Mouse (Mus musculus) brown adipose tissue, adult 24 weeks (tissue): ENCODE data around the gene Map3k13. TPM values are rescaled to one million over a fixed set of nuclear protein-coding genes. Genes with fewer than 3 reads are reported as not detected.

ENCODE experiments used
- H3K27ac ChIP-seq: fragments of 200-500 bp; replicated peaks from 2 replicates; pipeline ENCODE4 v1.5.1; 2012; ENCODE audit warnings: low read depth, mild to moderate bottlenecking, low read length
- H3K4me1 ChIP-seq: fragments of 200-500 bp; 2 replicates; pipeline ENCODE4 v1.6.1; 2012; ENCODE audit warnings: low read length, mixed read lengths; ENCODE audit not compliant: control insufficient read depth, insufficient read depth, insufficient read length
- H3K4me3 ChIP-seq: fragments of 200-500 bp; 2 replicates; pipeline ENCODE4 v1.5.1; 2012; ENCODE audit warnings: low read depth, mild to moderate bottlenecking, low read length, moderate library complexity; ENCODE audit not compliant: insufficient read depth
- polyA plus RNA-seq: library from polyadenylated mRNA; stranded (reverse); fragments of >200 nt; gene quantifications from 2 replicates; pipeline ENCODE4 v1.2.4, GENCODE M21; 2012; ENCODE audit not compliant: missing spikeins, insufficient read depth, insufficient read length

The Map3k13 gene
- polyA plus RNA-seq, 1 experiment: 0.55 TPM

DNA sequence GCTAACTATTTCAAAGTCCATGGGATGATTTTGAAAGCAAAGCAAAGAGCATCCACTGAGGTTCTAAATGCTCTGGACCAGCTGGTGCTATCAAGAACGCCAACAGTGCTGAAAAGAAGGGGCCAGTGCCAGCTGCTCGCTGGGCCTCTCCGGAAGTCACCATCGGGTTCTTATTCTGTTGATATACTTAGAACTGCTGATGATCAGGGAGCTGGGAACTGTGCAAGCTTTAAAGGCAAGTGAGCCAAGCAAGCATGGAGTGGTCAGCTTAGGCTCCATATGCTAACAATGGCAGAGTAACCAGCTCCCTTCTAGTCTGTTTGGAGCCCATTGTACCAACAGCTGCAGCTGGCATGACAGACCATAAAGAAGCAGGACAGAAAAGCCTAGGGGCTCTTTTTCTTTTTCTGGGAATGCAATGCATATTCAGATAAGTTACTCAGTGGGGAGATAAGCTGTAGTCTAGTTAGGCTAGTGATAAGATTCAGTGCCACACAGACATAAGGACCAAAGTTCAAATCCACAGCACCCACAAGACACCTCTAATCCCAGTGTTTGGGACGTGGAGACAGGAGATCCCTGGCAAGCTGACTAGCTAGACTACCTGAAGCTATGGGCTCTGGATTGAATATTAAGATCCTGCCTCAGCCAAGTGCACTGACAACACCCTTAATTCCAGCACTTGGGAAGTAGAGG is 60.6 kb downstream of the Map3k13 start:
- no peak overlapping the region for H3K4me3 ChIP-seq
- H3K27ac ChIP-seq: no peak overlapping the region

DNA sequence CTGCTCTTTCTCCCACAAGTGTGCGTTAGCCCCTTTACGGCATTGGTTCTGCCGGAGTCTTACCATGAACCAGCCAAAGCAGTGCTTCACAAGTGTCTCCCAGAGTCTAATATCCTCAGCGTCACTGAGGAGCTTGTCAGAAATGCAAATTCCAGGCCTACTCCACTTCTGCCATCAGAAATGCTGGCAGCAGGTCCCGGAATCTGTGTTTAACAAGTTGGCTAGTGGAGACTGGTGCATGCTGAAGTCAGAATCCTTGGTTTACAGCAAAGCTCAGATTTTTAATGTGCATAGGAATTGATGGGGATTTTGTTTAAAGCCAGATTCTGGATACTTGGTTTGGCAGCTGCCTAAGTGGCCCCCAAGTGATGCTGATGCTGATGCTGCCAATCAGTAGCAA is 62.0 kb downstream of the Map3k13 start:
- Histone ChIP-seq H3K4me3 (no peak overlapping the region), H3K27ac (no peak overlapping the region), H3K4me1 (no peaks in the 10 kb centered on the region)

More for the DNA sequence above, 60.6 kb downstream of the Map3k13 start:
- H3K4me1 ChIP-seq: no peaks in the 10 kb centered on the region

DNA sequence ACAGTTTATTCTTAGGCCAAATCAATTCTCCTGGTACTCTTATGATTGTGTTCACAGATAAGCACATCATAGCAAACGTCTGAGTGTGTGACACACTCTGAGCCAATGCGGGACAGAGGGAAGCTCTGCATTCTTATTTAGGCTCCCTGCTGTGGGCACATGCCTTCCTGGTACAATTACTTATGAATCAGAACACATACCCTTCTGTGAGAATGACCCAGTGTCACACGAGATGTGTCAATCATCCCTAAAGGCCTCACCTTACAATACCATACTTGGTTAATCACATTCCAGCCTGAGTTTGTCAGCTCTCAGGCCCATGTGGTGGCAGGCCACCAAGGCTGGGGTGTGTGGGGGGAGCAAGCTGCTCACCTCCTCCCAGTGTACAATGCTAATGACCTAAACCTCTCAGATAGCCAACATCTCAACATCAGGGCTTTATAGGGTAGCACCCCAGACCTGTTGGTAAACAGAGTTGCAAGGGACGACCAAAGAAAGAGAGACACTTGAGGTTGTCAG is 63.0 kb downstream of the Map3k13 start:
- no peaks in the 10 kb centered on the region for H3K4me1 ChIP-seq
- no peak overlapping the region for H3K4me3 ChIP-seq
- H3K27ac ChIP-seq: no peak overlapping the region

DNA sequence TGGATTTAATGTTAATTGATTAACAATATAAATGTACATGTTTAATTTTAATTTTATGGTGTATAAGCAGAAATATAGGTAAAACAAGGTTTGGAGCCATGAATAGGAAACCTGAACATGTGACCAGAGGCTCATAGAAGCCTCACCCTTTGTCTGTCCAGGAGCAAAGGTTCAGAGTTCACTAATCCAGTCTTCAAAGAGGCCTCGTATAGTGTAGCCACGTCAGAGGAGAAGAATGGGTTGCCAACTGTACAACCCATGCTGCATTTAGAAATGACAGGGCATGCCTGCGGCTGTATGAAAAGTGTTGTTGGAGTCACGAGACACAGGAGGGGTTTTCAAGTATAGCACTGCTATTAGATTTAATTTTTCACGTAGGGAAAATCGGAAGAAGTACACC is 64.0 kb downstream of the Map3k13 start:
- H3K4me3 ChIP-seq: no peak overlapping the region

DNA sequence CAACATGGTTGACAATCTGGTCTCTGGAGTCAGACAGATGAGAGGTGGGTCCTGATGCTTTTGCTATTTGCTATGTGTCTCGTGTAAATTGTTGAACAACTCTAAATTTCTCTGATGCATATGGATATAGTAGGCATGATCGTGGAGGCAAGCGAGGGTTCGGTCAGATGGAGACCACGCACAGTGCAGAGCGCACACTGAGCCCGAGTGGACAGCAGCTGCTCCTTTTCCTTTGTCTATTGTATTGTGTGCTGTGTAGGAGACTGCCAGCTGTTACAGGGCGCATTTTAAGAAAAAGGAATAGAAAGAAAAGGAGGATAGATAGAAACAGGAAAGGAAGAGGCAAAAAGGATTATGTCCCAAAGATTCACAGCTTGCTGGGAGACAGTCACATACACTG is 64.7 kb downstream of the Map3k13 start:
- Histone ChIP-seq H3K4me3 (no peak overlapping the region), H3K27ac (no peak overlapping the region), H3K4me1 (no peaks in the 10 kb centered on the region)

More for the DNA sequence above, 64.0 kb downstream of the Map3k13 start:
- Histone ChIP-seq H3K4me1 (no peaks in the 10 kb centered on the region), H3K27ac (no peak overlapping the region)

DNA sequence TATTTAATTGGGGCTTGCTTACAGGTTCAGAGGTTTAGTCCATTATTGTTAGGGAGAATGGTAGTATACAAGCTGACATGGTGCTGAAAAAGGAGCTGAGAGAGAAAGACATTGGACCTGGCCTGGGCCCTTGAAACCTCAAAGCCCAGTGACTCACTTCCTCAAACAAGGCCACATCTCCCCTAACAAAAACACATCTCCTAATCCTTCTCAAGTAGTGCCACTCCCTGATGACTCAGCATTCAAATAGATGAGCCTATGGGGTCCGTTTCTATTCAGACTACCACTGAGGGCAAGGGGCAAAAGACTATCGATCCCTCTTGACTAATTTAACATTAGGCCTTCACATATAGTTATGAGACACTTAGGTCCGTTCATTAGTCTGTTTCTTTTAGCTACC is 68.3 kb downstream of the Map3k13 start:
- Histone ChIP-seq H3K27ac (no peak overlapping the region), H3K4me1 (0 out of 2 replicates have a peak, but pooled peaks cover 2% of the 10 kb centered on the region), H3K4me3 (no peak overlapping the region)

DNA sequence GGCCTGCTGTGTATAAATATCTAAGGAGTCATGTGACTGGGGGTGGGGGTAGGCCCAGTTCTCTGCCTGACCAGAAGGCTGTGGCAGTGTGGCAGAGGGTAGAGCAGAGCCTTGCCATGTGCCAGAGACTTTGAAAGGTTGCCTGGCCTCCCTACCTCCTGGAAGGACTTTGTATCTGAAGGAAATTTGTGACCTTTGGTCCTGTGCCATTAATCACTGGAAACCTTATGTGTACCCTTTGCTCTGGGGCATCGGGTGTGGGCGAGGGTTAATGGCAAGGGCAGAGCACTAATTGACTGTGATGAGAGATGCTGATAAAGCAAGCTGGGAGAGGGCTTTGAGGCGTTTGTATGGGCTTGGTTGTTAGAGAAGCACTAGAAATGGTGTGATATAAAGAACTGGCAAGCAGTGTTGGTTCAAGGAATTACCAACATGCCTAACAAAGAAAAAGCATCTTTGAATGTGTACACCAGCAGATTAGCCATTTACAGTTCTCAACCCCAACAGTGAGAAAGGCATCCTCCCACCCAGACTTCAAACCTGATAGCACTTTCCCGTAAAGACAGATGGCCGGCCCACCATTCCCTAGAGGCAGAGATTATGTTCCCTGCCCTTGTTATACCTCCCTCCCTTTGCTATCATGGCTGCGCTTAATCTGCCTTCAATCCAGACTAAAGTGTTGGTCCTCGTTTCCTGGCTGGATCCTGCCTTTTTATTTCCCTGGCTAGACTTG is 71.3 kb downstream of the Map3k13 start:
- Histone ChIP-seq H3K4me3 (no peak overlapping the region), H3K4me1 (0 out of 2 replicates have a peak, but pooled peaks cover 2% of the 10 kb centered on the region), H3K27ac (no peak overlapping the region)

DNA sequence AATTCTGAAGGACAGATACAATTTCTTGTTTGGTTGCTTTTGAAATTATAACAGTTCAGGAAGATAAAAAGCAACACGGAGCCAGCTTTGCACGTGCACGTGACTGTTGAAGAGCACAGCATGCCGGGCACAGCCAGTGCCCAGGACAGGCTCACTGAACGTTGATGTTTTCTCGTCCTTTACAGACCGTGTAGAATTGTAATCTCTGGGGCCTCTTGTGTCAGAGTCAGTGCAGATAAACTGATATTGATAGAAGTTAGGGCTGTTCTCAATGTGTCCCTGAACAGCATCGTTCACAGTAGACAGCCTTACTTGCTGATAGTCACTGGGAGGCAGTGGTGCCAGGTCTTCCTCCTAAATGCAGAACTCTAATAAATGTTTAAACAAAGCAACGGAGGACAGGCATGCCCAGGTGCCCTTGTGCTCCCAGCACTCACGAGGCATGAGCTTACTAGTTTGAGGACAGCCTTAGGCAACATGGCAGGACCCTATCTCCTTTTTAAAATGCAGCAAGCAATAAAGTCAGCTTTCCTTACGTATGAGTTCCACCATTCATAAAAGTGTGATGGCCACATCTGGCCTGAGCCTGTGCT is 71.9 kb downstream of the Map3k13 start:
- 0 out of 2 replicates have a peak, but pooled peaks cover 2% of the 10 kb centered on the region for H3K4me1 ChIP-seq
- no peak overlapping the region for H3K4me3 ChIP-seq
- H3K27ac ChIP-seq: no peak overlapping the region

DNA sequence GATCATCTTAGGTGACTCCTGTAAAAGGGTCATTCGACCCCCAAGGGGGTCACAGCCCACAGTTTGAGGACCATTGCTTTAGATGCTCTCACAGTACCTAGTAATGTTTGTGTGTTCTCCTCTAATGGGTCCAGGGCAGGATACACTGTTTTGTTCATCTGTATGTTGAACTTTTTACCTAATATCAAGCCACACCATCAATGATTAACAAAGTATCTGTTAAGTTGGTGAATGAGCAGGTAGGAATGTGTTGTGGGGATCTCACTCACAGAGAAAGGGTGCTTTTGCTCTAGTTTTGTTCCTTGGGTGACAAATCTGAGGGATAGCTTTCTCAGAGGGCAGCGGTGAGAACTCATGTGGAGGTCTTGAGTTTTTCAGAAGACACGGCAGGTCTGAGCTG is 73.6 kb downstream of the Map3k13 start:
- Histone ChIP-seq H3K4me3 (no peak overlapping the region), H3K27ac (no peak overlapping the region), H3K4me1 (0 out of 2 replicates have a peak, but pooled peaks cover 2% of the 10 kb centered on the region)

DNA sequence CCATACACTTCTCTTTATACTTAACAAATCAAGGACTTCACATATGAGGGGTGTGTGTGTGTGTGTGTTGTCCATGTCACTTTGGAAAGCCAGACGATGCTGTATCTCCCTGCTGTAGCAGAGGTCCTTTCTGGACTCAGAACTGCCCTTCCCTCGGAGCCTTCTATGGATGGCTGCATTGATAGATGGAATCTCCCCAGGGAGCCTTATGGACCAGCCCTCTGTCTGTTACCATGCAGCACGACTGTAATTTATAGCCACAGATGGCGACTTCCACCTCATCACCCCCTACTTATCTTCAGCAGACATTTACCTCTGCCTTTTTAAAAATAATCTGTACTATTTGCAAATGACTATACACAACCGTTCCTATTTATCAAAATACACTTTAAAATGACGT is 74.5 kb downstream of the Map3k13 start:
- Histone ChIP-seq H3K27ac (no peak overlapping the region), H3K4me1 (0 out of 2 replicates have a peak, but pooled peaks cover 2% of the 10 kb centered on the region), H3K4me3 (no peak overlapping the region)

DNA sequence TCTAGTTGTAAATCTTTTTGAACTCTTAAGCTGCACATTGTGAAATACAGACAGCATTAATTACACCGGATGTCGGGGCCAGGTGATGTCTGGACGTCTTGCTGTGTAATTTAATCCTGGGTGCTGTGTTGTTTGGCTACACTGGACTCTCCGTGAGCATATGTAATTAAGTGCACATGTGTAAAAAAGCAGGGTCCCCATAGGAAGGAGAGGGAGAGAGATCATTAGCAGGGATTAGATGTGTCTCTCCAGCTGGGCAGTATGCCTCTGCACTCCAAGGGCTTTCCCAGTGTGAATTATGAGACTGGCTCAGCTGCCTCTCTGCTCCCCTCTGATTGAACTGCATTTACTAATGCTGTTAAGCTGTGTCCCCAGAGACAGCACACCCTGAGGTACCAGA is 75.7 kb downstream of the Map3k13 start:
- Histone ChIP-seq H3K4me3 (no peak overlapping the region), H3K4me1 (0 out of 2 replicates have a peak, but pooled peaks cover 2% of the 10 kb centered on the region), H3K27ac (no peak overlapping the region)

DNA sequence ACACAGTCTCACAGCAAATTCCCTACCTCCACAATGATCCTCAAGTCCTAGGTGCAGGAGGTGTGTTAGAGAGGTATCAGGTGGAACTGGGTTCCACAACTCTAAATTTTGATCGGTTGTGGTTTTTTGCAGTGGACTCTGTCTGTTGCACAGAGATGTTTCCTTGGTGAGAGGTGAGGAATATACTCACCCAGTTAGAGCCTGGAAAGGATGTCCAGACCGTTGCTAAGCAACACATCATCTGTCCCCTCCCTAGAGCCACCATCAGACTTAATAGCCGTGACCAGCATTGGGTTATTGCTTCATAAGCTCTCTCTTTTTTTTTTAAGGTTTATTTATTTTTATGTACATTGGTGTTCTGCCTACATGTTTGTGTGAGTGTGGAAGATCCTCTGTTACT is 83.6 kb downstream of the Map3k13 start:
- Histone ChIP-seq H3K4me3 (no peak overlapping the region), H3K27ac (no peak overlapping the region)

DNA sequence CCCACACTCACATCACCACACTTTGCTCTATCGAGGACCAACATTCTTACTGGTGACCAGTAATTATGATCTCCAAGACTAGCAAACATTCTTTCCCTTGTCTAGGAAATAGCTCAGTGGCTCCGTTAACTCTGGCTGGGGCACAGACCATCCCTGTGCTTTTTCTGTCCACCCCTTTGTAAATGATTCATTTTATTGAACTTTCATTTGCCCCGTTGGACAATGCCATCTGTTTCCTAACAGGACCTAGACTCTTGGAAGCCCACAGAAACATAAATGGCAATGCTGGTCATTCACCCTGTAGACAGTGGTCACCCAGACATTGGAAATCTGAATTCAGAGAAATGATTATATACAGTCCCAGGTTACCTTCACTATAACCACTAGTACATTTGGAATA is 84.7 kb downstream of the Map3k13 start:
- H3K4me1 ChIP-seq: no peaks in the 10 kb centered on the region
- no peak overlapping the region for H3K4me3 ChIP-seq
- no peak overlapping the region for H3K27ac ChIP-seq

More for the DNA sequence above, 83.6 kb downstream of the Map3k13 start:
- H3K4me1 ChIP-seq: no peaks in the 10 kb centered on the region

DNA sequence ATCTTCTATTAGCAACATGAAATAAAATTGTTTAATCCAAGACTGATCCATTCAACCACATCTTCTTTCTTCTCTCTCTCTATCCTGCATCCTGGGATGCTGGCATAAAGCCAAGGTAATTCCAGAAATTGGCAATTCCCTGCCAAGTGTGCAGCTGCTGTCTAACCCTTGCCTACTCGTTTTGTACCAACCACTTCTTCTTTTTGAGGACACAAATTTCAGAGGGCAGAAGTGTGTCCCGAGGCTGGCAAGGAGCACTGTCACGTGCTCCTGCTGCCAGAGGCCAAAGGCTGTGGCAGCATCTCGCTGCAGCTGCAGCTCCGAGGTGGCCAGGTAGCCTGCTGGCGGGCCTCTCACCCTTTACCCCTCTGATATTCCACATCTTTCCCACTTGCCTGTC is 87.0 kb downstream of the Map3k13 start:
- no peaks in the 10 kb centered on the region for H3K4me1 ChIP-seq
- no peak overlapping the region for H3K27ac ChIP-seq
- H3K4me3 ChIP-seq: no peak overlapping the region

DNA sequence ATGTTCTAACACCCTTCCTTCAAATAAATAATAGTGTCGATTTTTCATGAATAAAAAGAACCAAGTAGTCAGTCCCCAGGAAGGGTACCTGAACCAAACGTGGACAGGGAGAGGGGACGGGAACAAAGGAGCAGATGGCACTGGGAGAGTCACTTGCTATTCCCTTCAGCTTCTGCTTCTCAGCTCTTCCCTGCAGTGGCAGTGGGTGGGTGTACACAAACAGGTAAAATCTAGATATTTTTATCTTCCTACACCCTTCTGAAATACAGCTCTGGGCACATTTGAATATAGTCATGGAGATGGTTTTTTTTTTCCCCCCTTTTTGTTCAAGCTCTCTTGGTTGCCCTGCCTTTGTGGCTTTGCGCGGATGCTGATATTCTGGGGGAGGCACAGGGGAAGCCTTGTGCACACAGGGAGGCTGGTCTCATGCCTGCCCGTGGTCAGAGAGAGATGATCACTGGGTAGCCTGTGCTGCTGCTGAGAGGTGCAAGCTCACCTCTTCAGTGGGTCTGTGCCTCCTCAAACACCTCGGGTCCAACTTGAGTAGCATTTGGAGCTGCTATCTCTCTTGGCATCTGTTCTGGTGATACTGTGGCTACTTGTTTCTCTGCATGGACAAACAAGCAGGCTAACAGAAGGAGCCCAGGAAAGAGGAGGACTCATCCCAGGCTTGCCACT is 87.6 kb downstream of the Map3k13 start:
- no peak overlapping the region for H3K4me3 ChIP-seq
- H3K27ac ChIP-seq: no peak overlapping the region
- no peaks in the 10 kb centered on the region for H3K4me1 ChIP-seq
